Mouse (Mus musculus): ENCODE data around the gene Bcl2a1b. TPM values are rescaled to one million over a fixed set of nuclear protein-coding genes. Genes with fewer than 3 reads are reported as not detected.
"Not testable (repeated sequence)": the region's sequence is repeated elsewhere in the genome, so short reads cannot be mapped to it uniquely, and the experiment has no call there.

Gene Bcl2a1b
- total RNA-seq, 2 experiments from 2014 or later: 3.0 to 3.2 TPM

DNA sequence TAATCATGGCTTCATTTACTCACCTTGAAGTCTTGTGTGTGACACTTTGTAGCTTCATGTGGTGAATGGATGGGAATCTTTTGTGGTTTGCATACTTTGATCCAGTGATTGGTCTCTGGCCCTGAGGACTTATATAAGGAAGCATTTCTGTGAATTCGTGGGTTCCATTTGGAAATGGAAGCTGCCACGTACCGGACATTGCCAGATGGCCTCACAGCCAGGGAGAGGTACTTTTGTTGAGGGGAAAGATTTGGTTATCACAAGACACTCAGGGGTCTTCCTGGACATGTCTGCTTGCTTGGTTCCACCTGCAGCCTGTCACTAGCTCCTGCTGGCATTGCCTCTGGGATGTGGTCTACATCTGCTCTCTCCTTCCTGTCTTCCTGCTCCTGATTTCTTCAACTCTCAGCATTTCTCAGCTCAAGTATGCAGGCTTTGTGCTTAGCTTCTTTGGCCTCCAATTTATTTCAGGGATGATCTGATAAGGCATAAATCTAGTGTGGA is 41.6 kb downstream of the Bcl2a1b start:
- not testable (repeated sequence) for DNase-seq

DNA sequence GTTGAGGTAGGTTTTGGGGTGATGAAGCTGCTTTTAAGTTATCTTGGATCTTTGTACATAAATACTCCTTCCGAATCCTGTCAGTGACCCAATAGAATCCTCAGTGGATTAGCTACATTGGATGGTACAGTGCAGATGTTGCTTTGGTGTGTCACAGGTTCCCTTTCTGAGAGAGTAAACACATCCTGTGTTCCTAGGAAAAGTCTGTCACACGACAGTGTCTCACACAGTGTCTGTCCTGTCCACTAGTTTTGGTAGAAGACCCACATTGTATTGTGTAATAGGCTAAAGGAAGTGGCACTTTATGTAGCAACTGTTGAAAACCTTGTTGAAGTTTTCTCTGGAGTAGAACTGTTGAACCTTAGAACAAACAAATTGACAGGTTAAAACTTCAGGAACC is 54.4 kb downstream of the Bcl2a1b start:
- no peak for DNase-seq

DNA sequence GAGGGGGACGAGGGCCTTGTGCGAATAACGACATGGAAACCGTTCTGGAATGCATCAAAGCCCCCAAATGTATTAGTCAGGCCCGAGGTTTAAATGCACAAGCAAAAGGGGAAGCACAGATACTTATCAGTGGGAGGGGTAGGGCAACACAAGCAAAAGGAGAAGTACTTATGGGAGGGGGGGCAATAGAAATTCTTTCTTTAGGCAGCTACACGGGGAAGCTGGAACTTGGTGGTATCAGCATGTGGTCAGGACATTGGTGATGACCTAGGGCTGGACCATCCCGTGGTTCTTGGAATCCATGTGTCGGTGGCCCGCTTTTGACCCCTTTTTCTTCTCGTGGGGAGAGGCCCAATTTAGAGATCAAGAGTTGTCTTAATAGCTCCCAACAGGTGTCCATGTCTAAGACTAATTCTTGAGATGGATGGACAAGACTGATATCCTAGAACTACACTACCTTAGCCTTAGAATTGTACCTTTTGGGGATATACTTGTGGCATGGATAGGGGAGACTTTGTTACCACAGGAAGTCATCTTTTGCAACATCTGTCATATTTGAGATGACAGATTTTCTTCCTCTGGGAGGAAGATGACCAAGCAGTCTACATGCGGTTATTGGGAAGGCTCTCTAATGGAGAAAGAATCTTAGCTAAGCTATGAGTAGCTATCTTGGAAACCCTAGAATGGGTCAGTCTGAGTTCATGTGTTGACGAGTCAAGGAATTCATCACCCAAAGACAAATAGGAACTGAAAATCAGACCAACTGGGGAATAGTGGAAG is 57.7 kb downstream of the Bcl2a1b start:
- no peak for DNase-seq

Other genes starting within 250 kb of the Bcl2a1b start
- gene Bcl2a1a, start 242.3 kb upstream of the Bcl2a1b start, total RNA-seq (2021): 1 to 10 TPM in 1 of 2 experiments, not detected in 1; 2.3 TPM
- 1 to 10 TPM in 1 of 2 experiments, under 1 TPM in 1; 0.67 to 1.4 TPM for gene Trim43b, start 106.4 kb upstream of the Bcl2a1b start, total RNA-seq (2021)
- not detected for gene Gm29094, start 170 bp downstream of the Bcl2a1b start, total RNA-seq (2021)
- gene Mthfs, start 11.5 kb downstream of the Bcl2a1b start, total RNA-seq (2021): 10 to 100 TPM; 39.5 to 44.3 TPM

All from adrenal gland, postnatal 10 days (tissue).